Mouse (Mus musculus): ENCODE data around the gene Hist1h3g.
"Not testable (repeated sequence)": the region's sequence is repeated elsewhere in the genome, so short reads cannot be mapped to it uniquely, and the experiment has no call there.

The Hist1h3g gene

DNA sequence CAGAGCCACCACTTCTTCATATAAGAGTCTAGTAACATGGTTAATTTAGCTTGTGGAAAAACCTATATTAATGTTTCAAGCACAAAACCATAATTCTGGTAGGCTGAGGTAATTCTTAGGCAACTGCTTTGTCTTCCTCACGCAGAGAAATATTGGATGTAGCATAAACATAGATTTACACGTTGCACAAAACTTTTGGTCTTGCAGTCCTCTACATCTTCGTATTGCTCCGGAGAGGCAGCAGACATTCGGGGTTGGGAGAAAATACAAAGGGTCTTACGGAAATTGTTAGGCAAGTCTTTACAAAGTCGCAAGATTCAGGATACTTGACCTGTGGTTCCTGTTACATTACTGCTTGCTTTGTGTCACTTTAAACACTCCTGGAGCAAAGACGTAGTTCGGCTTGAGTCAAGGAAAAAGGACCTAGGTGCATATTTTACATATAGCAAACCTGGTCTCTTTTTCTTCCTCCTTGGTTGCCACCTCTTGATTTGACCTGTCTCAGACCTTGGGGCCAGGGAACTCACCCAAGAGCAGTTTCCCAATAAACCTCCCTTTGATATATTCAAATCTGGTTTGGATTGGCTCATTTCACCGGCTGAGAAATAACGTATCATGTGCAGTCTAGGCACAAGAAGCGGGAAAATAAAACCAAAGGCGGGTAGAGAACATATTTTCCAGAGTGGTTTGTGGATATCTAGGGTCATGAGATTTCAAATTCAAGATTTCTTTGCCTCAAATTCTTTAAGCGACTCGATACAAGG, 672 bp upstream of the Hist1h3g start:
- no peak for DNase-seq (ENCODE audit: low spot score in 2 of 2)

GRCm38 (mm10) chr13:23536076-23536822, 1.0 kb downstream of the Hist1h3g start:
- DNase-seq (ENCODE audit: low spot score in 2 of 2), result no peak

- no peak for DNase-seq (ENCODE audit: low spot score in 2 of 2)
Measured at GRCm38 (mm10) chr13:23537006-23537710, 1.9 kb downstream of the Hist1h3g start.

- no peak for DNase-seq (ENCODE audit: low spot score in 2 of 2)
Measured at GRCm38 (mm10) chr13:23538249-23538648, 3.0 kb downstream of the Hist1h3g start.

DNA sequence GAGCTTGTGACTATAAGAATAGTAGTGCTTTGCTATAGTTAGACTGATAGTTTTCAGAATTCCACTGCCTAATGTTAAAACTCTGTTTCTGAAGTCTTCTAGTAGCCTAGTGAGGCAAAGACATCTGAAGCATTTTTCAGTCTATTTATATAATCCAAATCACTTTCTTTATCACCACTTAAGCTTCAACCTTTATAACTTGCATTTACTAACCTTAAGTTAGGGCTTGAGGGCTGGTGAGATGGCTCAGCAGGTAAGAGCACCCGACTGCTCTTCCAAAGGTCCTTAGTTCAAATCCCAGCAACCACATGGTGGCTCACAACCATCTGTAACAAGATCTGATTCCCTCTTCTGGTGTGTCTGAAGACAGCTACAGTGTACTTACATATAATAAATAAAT, 4.6 kb downstream of the Hist1h3g start:
- not testable (repeated sequence) for DNase-seq (ENCODE audit: low spot score in 2 of 2)

DNA sequence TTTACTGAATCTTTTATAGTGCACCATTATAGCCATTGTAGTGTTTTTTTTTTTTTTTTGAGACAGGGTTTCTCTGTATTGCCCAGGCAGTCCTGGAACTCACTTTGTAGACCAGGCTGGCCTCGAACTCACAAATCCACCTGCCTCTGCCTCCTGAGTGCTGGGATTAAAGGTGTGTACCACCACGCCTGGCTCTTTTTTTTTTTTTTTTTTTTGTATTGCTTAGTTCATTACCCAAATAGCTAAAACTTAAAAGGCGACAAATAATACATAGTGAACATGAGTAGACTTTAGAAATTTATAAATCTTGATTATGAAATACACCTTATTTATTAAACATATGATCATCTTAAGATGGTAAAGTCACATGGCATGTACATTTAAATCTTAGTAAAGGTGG, 6.3 kb downstream of the Hist1h3g start:
- no peak for DNase-seq (ENCODE audit: low spot score in 2 of 2)

DNA sequence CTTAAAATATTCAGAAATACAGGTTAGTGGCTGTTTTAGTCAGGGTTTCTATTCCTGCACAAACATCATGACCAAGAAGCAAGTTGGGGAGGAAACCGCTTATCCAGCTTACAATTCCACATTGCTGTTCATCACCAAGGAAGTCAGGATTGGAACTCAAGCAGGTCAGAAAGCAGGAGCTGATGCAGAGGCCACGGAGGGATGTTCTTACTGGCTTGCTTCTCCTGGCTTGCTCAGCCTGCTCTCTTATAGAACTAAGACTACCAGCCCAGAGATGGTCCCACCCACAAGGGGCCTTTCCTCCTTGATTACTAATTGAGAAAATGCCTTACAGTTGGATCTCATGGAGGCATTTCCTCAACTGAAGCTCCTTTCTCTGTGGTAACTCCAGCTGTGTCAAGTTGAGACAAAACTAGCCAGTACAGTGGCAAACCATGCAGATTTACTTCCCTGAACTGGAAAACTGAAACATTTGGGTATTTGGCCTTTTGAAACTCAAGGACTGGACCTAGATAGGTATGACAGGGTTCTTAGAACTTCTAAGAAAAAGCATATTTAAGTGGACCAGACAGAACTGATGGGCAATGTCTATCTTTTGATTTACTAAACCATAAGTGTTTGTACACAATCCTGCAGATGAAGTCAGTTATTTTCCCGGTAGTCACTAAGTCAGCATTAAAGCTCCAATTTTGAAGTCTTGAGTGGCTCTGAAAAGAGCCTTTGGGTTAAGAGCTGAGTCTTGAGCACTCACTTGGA, 7.2 kb downstream of the Hist1h3g start:
- not testable (repeated sequence) for DNase-seq (ENCODE audit: low spot score in 2 of 2)

DNA sequence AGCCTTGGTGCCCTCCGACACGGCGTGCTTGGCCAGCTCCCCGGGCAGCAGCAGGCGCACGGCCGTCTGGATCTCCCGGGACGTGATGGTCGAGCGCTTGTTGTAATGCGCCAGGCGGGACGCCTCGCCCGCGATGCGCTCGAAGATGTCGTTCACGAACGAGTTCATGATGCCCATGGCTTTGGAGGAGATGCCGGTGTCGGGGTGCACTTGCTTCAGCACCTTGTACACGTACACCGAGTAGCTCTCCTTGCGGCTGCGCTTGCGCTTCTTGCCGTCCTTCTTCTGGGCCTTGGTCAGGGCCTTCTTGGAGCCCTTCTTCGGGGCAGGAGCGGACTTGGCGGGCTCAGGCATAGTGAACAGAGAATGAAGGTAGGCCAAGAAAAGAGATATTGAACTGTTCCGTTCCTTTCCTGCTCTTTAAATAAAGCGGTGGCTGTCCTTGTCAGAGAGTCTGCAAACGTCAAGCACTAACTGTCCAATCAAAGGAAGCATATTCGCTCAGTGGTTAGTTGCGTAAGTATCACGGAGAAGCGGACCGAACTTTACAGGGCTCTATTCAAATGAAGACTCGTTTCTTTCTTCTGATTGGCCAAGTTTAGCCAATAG, 7.9 kb downstream of the Hist1h3g start, which contains the start of gene Hist1h2bh:
TSS of gene Hist1h2bh (minus strand) at position 394 of the 609 bp plus-strand sequence.
- peak; percentile 87 to 92 for DNase-seq (ENCODE audit: low spot score in 2 of 2)

DNA sequence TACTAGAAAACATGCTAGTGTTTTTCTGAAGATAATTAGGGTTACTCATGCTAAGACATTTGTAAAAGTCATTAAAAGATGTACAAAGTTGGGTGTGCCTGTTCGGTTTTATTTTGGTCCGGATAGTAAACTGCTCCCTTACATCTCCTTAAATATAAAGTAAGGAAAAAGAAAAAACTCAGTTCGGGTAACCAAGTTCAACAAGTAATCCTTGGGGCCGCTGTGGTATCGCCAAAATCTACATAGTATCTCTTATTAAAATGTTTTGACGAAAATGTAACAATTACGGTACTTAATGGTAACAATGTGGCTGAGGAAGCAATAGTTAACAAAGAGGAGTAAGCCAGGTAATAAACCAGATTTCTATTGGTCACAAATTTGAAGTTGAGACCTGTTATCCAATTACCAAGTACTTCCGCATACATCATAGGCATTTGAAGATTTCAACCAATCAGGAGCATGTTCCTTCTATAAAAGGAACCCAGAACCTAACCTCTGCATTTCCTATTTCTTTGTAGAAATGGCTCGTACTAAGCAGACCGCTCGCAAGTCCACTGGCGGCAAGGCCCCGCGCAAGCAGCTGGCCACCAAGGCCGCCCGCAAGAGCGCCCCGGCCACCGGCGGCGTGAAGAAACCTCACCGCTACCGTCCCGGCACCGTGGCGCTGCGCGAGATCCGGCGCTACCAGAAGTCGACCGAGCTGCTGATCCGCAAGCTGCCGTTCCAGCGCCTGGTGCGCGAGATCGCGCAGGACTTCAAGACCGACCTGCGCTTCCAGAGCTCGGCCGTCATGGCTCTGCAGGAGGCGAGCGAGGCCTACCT, 9.0 kb downstream of the Hist1h3g start, which contains the start of gene Hist1h3f:
TSS of gene Hist1h3f (plus strand) at position 88 of the 822 bp plus-strand sequence.
- peak; percentile 80 to 88 for DNase-seq (ENCODE audit: low spot score in 2 of 2)

DNA sequence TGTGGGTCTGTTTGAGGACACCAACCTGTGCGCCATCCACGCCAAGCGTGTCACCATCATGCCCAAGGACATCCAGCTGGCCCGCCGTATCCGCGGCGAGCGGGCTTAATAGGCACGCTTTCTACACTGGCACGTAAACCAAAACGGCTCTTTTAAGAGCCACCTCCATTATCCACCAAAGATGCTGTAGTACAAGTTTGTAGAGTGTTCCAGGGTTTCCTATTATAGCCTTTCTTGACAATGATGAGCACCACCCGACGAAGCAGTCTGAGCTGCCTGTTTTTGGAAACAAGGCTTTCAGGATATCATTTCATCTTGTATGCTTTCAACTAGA, 9.5 kb downstream of the Hist1h3g start:
- not testable (repeated sequence) for DNase-seq (ENCODE audit: low spot score in 2 of 2)

DNA sequence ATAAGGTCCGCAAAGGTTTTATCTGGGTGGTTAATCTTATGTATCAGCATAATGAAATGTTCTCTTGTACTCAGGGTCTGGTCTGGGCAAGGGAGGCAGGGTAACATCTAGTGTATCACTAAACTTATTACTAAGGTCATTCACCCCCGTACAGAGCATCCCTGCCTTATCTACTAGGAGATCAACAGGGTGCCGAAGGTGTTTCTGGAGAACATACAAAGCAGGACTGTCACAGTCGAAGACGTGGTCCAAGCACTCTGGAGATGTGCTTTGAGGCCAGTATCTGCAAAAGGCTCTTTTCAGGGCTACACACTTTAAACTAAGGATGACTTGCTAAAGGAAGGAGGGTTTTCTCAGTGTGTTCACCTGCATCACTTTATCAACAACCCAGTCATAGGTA, 11.5 kb downstream of the Hist1h3g start:
- DNase-seq (ENCODE audit: low spot score in 2 of 2), result no peak

- no peak for DNase-seq (ENCODE audit: low spot score in 2 of 2)
Measured at GRCm38 (mm10) chr13:23550761-23551145, 15.5 kb downstream of the Hist1h3g start.

DNA sequence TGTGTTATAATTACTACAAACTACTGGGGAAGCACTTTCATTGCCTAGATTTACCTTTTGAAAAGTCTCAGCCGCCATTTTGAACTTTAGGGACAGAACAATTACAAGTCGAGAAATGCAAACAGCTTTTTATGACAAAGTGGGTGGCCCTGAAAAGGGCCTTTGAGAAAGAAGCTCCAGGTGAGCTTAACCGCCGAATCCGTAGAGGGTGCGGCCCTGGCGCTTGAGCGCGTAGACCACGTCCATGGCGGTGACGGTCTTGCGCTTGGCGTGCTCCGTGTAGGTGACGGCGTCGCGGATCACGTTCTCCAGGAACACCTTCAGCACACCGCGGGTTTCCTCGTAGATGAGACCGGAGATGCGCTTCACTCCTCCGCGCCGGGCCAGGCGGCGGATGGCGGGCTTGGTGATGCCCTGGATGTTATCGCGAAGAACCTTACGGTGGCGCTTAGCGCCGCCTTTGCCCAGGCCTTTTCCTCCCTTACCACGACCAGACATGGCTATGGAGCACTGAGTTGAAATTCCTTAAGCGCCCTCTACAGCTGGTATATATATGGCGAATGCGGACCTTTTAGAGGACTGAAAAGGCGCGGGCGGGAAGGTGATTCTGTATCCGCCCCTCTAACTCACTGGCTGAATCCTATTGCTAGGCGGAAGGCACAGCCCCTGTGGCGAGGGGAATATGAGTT, 16.1 kb downstream of the Hist1h3g start, which contains the start of gene Hist1h4f:
TSS of gene Hist1h4f (minus strand) at position 503 of the 689 bp plus-strand sequence.
- DNase-seq (ENCODE audit: low spot score in 2 of 2), result peak; percentile 81 to 89

- DNase-seq (ENCODE audit: low spot score in 2 of 2), result no peak
Measured at GRCm38 (mm10) chr13:23551931-23552914, 17.0 kb downstream of the Hist1h3g start.

- DNase-seq (ENCODE audit: low spot score in 2 of 2), result no peak
Measured at GRCm38 (mm10) chr13:23552962-23553361, 17.7 kb downstream of the Hist1h3g start, which contains the start of gene Hist1h1d. Gene Hist1h1d, plus strand, starts transcription at chr13:23553262.

DNA sequence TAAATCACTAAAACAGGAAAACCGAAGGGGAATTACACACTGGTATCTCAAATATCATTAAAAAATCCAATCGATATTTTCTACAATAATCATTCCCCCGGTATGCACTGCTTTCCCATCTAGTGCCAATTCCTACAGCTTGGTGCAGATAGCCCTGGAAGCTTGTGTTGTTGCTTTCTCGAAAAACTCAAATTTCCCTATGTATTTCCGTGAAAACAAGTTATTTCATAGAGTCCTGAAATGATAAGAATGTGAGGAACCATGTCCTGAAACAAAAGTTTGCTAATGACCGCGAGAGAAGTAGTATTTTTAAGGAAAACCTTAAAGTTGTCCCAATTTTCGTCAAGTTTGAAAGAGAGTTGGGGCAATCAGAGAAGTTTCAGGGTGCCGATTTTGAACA, 19.2 kb downstream of the Hist1h3g start:
- no peak for DNase-seq (ENCODE audit: low spot score in 2 of 2)

DNA sequence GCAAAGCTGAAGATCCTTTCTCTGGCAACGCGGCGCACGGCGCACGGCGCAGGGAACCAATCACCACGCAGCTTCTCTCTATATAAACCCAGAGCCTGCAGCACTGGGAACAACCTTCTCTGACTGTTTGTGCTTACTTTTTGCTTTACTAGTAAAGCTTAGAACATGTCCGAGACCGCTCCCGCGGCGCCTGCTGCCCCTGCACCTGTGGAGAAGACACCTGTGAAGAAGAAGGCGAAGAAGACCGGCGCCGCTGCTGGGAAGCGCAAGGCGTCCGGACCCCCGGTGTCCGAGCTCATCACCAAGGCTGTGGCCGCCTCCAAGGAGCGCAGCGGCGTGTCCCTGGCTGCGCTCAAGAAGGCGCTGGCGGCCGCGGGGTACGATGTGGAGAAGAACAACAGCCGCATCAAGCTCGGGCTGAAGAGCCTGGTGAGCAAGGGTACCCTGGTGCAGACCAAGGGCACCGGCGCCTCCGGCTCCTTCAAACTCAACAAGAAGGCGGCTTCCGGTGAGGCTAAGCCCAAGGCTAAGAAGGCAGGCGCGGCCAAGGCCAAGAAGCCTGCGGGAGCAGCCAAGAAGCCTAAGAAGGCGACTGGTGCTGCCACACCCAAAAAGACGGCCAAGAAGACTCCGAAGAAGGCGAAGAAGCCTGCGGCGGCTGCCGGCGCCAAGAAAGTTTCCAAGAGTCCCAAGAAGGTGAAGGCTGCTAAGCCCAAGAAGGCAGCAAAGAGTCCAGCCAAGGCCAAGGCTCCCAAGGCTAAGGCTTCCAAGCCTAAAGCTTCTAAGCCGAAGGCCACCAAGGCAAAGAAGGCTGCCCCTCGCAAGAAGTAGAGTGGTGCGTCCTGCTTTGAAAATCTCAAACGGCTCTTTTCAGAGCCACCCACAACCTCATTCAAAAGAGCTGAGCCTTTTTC, 20.0 kb downstream of the Hist1h3g start:
- DNase-seq (ENCODE audit: low spot score in 2 of 2), result peak; percentile 87 to 91
